Mouse (Mus musculus) cerebellum, adult 11 months (tissue): ENCODE measurements around the gene Mad1l1.
A peak's percentile ranks its signal among the peaks of the same experiment; 100 is the strongest.
"Not testable (repeated sequence)": the region's sequence is repeated elsewhere in the genome, so short reads cannot be mapped to it uniquely, and the experiment has no call there.

ENCODE experiments used
- DNase-seq: peaks from one replicate; pipeline ENCODE4 v3.0.0; 2022

Gene Mad1l1

DNA sequence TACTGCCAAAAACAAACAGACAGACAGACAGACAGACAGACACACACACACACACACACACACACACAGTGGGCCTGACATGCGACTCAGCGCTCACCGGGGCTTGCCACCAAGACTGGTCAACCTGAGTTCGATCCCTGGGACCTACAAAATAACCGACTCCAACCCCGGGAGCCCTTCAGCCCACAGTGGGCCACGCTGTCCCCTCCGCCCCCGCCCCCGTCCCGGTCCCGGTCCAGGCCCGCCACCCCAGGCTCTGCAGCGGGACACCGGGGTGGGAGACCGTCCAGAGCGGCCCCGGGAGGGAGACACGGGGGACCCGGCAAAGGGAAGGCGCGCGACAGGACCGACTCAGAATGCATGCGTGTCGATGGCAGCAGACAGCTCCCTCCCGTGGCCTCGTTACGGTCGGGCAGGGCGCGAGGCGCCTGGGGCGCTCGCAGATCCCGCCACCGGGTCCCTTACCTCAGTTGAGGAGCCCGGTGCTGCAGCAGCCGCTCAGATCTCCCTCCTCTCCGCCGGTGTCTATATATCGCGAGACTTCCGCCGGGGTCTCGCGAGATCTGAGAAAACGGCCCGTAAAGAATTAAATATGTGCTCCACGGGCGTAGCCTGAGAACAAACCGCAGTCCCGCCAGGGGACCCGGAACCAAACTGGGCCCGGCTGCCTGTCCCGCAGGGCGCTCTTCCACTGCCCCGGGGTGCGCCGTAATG, at the start of gene Mad1l1, which contains the start of gene Nudt1:
Gene Mad1l1, minus strand, starts transcription at position 511 of the 714 bp plus-strand sequence.
Gene Nudt1, plus strand, starts transcription at position 615 of the 714 bp plus-strand sequence.
- peak; percentile 89 for DNase-seq

DNA sequence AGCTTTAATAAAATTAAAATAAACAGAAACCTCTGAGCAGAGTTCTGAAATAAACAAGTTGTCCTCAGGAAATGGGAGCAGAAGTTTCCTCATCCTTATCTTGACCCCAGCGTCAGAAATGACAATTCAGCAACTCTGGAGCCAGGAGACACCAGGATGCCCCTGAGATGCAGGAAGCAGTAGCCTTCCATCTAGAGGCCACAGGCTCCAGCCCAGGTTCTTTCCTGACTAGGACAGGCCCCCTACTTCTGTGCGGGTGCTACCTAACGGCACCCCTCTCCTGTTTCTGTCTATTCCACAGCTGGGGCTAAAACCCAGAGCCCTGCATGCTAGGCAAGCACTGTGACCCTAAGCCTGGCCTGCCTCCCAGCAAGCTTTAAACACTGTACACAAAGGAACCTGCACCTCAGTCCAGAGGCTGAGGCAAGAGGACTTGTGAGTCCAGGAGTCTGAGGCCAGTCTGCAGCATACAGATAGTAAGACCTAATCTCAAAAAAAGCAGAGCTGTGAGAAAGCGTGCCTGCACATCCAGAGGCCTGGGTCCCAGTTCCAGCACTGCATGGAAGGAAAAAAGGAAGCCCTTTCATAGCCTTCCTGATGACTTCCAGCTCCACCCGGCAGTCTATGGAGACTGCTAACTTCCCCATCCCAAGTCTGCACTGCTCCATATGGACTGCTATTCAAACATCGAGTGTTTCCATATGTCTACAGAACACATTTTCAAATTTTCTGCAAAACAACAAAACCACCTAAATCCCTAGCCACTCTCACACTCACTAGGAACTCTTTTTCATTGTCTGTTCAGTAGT, 49.3 kb upstream of the Mad1l1 start:
- DNase-seq, result no peak

DNA sequence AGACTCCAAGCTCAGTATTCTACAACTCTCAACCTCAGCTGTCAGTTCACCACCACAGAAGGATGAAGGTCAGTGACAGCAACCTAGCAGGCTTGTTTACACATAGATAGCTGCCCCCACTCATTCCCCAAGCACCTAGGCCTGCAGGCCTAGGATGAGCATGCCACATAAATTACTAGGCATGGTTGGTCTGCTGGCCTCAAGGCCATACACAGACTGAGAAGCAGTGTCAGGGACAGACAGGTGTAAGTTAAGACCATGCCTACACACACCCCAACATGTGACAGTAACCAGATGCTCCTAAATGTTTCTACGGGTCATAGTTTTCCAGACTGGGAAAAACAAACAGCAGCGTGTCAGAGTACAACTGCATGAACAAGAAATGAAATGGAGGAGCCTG, 48.1 kb upstream of the Mad1l1 start:
- no peak for DNase-seq

DNA sequence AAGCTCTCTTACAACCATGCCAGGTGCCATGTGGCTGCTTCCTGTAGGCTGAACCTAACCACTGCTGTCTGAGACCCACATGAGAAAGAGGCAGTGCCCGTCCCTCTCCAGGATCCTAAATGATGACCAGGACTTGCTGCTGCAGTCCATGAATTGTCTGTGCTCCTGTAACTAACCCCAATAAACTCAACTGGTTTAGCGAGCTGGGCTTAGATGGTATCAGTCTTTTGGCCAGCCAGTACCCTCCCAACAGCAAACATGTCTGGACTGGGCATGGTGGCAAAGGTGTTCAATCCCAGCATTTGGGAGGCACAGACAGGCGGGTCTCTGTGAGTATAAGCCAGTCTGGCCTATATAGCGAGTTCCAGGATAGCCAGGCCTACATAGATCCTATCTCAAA, 47.6 kb upstream of the Mad1l1 start:
- no peak for DNase-seq

DNA sequence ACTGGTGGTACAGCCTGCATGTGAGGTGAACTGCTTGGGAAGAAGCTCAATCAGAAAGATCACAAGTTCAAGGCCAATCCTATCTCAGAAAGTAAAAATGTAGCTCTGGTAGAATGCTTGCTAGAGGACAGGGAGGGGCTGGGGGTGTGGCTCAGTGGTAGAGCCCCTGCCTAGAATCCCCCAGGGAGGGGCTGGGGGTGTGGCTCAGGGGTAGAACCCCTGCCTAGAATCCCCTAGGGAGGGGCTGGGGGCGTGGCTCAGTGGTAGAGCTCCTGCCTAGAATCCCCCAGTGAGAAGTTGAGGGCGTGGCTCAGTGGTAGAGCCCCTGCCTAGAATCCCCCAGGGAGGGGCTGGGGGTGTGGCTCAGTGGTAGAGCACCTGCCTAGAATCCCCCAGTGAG, 46.8 kb upstream of the Mad1l1 start:
- not testable (repeated sequence) for DNase-seq

DNA sequence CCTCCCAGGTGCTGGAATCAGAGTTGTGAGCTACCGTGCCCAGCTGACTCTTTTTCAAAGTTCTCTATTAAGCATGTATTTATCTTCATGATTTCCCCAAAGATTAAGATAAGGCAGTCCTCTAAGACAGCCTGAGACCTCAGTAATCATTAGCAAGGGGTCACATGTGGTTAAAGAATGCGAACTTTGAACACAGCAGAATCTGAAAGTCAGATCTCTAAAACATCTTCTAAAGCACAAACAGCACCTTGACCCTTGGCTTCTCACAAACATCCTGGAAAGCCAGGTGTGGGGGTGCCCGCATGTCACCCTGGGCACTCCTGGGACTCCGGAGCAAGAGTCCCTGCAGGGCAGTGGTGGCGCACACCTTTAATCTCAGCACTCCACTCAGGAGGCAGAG, 43.1 kb upstream of the Mad1l1 start:
- DNase-seq, result no peak

DNA sequence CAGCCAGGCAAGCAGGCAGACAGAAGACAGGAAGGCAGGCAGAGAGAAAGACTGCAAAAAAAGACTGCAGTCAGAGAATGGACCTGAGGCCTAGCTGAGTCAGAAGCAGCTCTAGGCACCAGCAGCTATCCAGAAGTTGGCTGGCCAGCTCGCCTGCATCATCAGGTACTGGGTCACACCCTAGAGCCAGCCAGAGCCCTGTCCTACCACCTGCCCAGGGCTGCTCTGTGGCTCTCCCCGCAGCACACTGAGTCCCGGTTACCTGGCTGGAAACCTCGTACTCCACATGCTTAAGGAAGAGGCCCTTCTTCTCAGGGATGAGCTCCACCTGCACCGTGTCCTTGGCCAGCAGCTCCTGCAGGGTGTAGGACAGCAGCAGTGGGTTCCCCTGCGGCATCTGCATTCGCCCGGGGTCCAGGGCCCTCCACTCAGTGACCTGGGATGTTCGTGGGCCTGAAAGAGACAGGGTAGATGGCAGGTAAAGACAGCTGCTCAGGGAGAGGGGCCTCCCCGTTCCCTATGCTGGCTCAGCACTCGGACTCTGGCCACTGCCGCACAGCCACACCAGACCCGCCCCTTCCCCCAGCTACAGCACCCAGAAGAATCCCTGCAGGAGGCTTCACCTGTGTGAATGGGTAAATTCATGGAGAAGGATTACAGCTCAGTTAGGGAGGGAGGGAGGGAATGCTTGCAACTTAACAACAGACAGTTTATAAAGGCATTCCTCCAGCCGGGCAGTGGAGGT, 38.8 kb upstream of the Mad1l1 start:
- DNase-seq, result no peak

DNA sequence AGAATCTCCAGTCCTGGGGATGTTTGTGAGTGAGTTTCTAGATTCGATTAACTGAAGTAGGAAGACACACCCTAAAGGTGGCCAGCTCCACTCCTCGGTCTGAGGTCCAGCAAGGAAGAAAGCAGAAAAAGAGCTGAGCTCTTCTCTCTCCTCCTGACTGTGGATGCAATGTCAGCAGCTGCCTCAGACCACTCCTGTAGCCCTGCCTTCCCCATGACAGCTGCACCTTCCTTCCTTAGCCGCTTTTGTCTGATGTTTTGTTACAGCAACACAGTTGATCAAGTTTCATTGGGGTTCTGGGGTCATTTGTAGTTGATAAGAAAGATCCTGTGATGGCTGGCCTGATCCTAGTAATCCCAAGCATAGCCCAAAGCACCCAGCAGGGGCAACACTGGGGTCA, 36.1 kb upstream of the Mad1l1 start:
- no peak for DNase-seq

DNA sequence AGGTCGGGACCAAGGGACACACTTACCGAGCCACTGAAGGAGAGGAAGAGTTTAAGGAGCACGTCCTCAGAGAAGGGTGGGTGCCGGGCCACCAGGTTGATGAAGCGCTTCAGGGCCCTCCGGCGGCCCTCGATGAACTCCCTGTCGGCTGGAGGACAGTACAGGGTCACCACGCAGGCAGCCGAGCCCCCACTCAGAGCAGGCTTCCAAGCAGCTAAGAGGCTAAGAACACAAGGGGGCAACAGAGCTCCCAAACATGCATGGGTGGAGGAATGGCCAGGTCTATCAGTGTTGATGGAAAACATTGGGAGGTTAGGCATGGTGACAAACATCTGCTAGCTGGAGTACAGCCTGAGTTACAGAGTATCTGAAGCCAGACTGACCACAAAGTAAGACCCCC, 34.6 kb upstream of the Mad1l1 start:
- no peak for DNase-seq

DNA sequence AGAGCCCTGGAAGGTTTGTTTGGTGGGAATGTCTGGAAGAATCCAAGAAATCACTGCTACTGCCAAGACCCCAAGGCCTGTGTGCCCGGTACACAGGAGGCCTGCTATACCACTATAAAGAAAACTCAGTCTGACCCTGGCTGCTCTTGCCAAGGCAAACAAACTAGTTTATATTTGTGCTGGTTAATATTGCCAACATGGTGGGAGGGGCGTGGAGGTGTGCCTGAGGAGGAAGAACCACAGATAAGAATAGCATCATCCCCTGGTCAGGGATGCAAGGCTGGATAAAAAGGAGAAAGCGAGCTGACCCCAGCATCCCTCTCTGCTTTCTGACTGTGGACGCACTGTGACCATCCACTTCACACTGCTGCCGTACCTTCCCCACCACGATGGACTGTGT, 31.0 kb upstream of the Mad1l1 start:
- no peak for DNase-seq

DNA sequence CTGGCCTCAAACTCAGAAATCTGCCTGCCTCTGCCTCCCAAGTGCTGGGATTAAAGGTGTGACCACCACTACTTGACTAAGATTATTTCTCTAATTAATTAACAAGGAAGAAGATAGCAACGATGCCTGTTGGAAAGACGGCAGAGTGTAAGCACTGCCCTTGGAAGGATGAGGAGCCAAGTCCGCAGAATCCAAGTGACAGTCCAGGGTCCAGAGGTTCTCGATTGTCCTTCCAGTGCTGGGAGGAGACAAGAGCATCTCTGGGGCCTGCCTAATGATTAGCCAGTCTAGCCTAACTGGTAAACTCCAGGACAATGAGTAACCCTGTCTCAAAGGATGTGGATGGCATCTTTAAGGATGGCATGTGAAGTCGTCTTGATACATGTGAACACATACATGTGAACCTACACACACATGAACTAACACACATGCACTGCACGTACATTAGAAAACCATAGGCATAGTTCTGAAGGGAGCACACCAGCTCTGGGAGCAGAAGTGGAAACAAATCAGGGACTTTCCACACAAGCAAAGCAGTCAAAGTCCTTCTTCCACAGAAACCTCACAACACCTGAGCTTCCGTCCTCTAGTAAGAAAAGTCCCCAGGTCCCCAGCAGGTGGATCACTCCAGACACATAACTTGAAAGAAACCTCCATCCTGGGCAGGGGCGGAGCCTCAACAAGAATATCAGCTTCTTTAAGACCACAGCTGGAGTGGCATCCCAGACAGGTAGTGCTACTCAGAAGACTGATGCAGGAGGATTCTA, 29.6 kb upstream of the Mad1l1 start:
- DNase-seq, result no peak

DNA sequence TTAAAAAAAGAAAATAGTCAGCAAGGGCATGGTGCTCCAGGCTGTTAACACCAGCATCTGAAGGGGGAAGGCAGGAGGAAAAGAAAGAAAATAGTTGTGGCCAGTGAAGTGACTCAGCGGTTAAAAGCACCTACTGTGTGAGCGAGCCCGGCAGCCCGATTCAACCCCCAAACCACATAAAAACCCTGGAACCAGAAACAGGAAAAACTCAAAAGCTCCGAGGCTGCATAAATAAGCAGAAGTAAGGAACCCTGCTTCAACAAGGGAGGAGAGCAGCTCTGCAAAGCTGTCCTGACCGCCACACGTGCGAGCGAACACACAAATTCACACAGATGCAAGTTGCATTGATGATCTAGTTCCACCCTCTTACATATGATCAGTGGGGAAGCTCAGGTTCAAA, 28.5 kb upstream of the Mad1l1 start:
- DNase-seq, result no peak

DNA sequence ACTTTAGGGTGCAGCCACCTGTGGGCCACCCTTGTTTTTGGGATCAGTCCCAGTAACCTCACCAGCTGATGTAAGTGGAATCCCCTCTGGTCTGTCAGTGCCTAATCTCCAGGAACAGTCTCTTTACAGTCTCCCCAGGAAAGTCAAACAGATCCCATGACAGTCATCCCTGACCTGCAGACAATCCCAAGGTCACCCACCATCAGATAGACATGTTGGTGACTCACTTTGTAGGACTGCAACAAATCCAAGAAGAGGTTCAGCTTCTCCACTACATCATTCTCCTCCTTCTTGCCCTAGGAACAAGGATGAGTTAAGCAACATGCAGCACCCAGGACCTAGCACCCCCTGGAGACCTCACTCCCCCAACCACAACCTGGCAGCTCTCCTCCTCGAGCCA, 24.7 kb upstream of the Mad1l1 start:
- no peak for DNase-seq

DNA sequence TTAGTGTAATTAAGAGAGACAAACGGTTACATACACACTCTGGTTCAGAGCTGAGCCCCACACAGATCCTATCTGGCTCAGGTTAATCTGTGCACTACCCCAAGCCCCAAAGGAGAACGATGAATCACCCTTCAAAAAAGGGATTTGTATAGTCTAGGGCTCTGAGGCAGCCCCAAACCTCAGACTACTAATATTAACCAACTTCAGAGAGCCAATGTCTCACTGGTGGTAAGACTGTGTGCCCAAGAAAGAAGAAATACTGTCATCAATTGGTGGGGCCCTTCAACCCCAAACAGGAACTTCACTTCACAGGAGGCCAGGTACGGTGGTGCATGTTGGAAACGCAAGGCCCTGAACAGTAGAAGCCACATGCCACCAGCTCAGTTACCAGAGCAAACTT, 23.9 kb upstream of the Mad1l1 start:
- no peak for DNase-seq

DNA sequence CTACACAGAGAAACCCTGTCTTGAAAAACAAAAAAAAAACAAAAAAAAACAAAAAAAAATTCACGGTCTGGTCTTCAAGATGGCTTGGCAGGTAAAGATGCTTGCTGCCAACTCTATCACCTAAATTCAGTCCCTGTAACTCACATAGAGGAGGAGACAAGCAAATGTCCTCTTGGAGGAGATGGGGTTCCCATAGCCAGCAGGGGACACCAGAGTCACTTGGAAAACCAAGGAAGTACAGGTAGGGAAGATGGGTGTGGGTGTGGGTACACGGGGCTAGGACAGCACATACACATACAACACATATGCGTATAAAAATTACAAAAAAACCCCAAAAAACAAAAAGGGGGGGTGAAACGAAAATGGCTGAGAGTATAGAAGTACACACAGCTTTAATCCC, 21.5 kb upstream of the Mad1l1 start:
- DNase-seq, result no peak

DNA sequence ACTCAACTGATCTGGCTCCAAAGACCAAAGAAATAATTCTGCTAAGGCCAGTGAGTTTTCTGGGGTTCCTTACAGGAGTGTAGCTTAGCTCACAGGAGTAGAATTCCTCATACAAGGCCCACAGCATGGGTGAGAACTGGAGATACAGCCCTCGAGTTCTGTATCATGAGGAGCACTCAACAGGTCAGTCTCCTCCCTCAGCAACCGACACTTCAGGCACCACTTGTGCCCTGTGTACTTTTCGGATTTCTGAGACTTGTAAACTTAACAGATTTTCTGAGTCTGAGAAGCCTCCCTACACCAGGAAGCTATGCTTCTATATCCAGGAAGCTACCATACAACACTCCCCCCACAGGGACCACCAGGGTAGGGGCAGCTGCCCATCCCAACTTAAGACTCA, 18.5 kb upstream of the Mad1l1 start:
- DNase-seq, result no peak

DNA sequence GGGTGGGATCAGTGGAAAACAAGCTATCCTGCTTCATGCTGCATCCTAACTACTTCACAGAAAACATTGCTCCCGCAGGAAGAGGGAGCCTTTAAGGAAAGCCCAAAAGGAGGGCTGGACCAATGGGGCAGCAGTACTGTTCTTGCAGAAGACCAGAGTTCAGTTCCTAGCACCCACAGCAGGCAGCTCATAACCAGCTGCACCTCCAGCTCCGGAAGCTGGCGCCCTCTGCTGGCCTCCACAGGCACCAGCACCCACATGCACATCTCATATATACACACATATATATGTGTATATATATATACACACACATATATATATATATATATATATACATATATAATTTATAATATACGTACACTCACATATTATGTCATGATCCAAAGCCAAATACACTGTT, 17.4 kb upstream of the Mad1l1 start:
- no peak for DNase-seq

DNA sequence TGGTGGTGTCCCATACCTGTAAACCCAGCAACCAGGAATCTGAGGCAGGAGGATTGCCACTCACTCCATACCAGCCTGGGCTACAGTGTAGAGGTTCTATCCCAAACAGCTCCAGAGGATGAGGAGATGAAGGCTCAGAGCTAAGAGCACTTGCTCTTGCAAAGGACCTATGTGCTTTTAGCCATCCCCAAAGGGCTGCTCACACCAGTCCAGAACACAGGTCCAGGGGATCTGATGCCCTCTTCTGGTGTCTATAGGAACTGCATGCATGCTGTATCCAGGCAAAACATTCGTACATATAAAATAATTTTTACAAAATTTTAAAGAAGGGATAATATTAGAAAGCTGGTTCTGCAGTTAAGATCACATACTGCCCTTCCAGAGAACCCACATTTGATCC, 15.3 kb upstream of the Mad1l1 start:
- peak; percentile 24 for DNase-seq

DNA sequence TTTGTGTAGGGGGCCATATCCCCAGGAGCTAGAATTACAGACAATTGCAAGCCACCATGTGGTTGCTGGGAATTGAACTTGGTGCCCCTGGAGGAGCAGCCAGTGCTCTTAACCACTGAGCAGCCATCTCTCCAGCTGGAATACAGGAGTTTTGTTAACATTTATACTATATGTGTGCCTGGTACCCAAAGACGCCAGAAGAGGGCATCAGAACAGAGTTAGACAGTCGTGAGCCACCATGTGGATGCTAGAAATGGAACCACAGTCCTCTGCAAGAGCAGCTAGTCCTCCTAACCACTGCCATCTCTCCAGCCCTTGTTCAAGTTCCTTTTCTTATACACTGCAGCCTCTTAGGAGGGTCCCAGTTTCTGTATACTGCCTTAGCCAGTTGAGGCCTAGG, 12.3 kb upstream of the Mad1l1 start:
- no peak for DNase-seq

DNA sequence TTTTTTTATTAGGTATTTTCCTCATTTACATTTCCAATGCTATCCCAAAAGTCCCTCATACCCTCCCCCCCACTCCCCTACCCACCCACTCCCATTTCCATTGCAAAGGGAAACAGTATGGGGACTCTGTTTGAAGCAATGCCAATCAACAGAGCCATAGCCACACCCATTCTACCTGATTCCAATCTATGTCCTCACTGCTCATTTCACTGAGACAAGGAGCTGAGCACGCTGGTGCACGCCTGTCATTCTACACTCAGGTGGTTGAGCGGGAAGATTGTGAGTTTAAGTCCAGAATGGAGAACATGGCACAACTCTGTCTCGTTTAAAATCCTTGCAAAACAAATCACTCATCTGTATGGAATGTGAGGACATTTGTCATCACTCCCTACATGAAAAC, 11.2 kb upstream of the Mad1l1 start:
- no peak for DNase-seq

DNA sequence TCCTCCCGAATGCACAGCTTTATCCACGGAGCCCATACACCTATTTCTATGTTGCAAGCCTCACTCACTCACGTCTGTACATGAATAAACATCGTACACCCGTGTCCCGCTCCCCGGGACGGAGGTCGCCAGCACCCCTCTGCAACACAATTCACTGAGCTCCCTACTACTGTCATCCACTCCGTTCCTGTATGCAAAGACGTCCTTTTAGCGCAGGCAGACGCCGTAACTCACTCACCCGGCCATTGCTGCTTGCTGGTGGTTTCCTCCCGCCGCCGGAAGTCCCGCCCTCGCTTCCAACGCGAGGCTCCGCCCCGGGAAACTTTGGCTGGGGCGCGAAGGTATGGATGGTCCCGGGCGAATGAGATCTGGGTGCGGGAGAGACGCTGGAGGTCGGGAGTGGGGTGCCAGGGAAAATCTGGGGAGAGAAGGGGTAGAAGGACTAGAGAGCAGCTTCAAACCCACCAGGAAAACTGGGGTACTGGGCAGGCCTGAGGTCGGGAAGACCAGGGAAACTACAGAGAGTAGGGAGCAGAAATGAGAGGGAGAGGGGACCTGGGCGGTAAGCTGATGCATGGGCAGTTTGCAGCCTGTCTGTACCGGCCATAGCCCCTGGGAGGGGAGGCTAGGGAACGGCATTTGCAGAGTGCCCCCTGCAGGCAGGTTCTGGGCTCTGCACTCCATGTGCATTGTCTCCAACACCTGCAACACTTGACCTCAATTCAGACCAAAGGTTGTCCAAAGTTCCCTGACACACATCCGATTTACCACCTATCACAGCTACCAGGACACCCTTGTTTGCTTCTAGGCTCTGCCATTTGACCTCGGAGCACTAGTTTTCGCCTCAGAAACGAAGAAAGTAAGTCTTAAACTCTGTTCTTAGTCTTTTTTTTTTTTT, 10.5 kb upstream of the Mad1l1 start, which contains the start of gene Mrm2:
Gene Mrm2, minus strand, starts transcription at position 284 of the 898 bp plus-strand sequence.
- DNase-seq, result peak; percentile 65

DNA sequence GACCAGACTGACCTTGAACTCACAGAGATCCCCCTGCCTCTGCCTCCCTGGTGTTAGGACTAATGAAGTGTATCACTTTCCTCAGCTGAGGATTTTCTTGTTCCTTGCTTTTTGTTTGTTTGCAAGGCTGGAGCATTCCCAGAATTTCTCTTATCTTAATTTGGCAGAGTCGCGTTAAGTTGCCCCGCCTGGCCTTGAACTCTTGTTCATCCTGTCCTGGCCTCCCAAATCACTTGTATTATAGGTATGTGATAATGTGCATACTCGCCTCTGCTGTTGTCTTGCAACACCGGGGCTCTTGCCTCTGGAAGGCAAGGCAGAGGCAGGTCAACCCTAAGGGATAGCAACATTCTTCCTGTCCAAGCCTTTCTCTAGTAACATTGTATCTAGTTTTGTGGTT, 2.7 kb upstream of the Mad1l1 start:
- DNase-seq, result no peak
